Mouse (Mus musculus) embryonic facial prominence, embryonic 11.5 days (tissue): ENCODE data around the gene Tmem178b. TPM values are rescaled to one million over a fixed set of nuclear protein-coding genes. Genes with fewer than 3 reads are reported as not detected.

Experiments
- ATAC-seq: fragments of 200-750 bp; cut with Nextera tagmentation; replicated peaks from 2 replicates; pipeline ENCODE4 v1.8.0; 2017; ENCODE audit warnings: low read depth; ENCODE audit not compliant: insufficient number of reproducible peaks, low FRiP score, low TSS enrichment
- DNase-seq: peaks from one replicate; pipeline ENCODE4 v3.0.0-alpha.2; 2015; ENCODE audit warnings: low spot score
- H3K27ac ChIP-seq: fragments of 300-500 bp; sonication (generic); replicated peaks from 2 replicates; pipeline ENCODE4 v1.5.1; 2014; ENCODE audit warnings: mild to moderate bottlenecking, low read depth, low read length, control low read depth
- H3K27me3 ChIP-seq: fragments of 300-500 bp; sonication (generic); 2 replicates; pipeline ENCODE4 v1.6.1; 2014; ENCODE audit warnings: mild to moderate bottlenecking, low read length, moderate library complexity, mixed read lengths; ENCODE audit not compliant: control insufficient read depth, insufficient read depth
- H3K36me3 ChIP-seq: fragments of 300-500 bp; sonication (generic); replicated peaks from 2 replicates; pipeline ENCODE4 v1.6.1; 2014; ENCODE audit warnings: low read depth, mild to moderate bottlenecking, low read length, moderate library complexity, mixed read lengths; ENCODE audit not compliant: control insufficient read depth, insufficient read depth
- H3K4me1 ChIP-seq: fragments of 300-500 bp; sonication (generic); 2 replicates; pipeline ENCODE4 v1.6.1; 2014; ENCODE audit warnings: low read length, mixed read lengths; ENCODE audit not compliant: control insufficient read depth, insufficient read depth
- H3K4me2 ChIP-seq: fragments of 300-500 bp; sonication (generic); 2 replicates; pipeline ENCODE4 v1.6.1; 2014; ENCODE audit warnings: low read depth, mild to moderate bottlenecking, control low read depth, low read length, moderate library complexity
- H3K4me3 ChIP-seq: fragments of 300-500 bp; sonication (generic); 2 replicates; pipeline ENCODE4 v1.5.1; 2014; ENCODE audit warnings: low read depth, low read length, control low read depth
- H3K9ac ChIP-seq: fragments of 300-500 bp; sonication (generic); replicated peaks from 2 replicates; pipeline ENCODE4 v1.6.1; 2014; ENCODE audit warnings: mild to moderate bottlenecking, control low read depth, low read length
- H3K9me3 ChIP-seq: fragments of 300-500 bp; sonication (generic); replicated peaks from 2 replicates; pipeline ENCODE4 v1.6.1; 2016; ENCODE audit warnings: mild to moderate bottlenecking, low read length, inconsistent platforms, mixed read lengths; ENCODE audit not compliant: control insufficient read depth
- WGBS: fragments of 180-500 bp; shearing (Covaris S2); extraction: QIAGEN DNeasy Blood & Tissue Kit; methylation state at CpG from one replicate; pipeline ENCODE4 v1.1.7; 2014; 5-methylcytosine and 5-hydroxymethylcytosine counted together
- polyA plus RNA-seq: library from polyadenylated mRNA; unstranded; fragments of >200 nt; fragmentation: Nextera tagmentation; extraction: Ambion mirVana; gene quantifications from 2 replicates; pipeline ENCODE4 v1.2.1, GENCODE M21; 2014

The Tmem178b gene
- polyA plus RNA-seq, 1 experiment from 2014 or later, result 1.7 TPM

- H3K27ac ChIP-seq, result no peak overlapping the region
- H3K9me3 ChIP-seq, result no peaks in the 10 kb centered on the region
- 89% methylated on average over 3 of the region's 3 CpGs for WGBS
- no peak overlapping the region for H3K9ac ChIP-seq
- ATAC-seq (no peak), DNase-seq (no peak)
- no peak overlapping the region for H3K4me2 ChIP-seq
- no peaks in the 10 kb centered on the region for H3K4me1 ChIP-seq
- no peaks in the 10 kb centered on the region for H3K36me3 ChIP-seq
- H3K27me3 ChIP-seq, result no peaks in the 10 kb centered on the region
- no peak overlapping the region for H3K4me3 ChIP-seq
These were observed 160.9 kb downstream of the Tmem178b start for GRCm38 (mm10) chr6:40033935-40034334.

- H3K4me2 ChIP-seq, result no peak overlapping the region
- H3K4me1 ChIP-seq, result no peaks in the 10 kb centered on the region
- DNase-seq (peak; percentile 42), ATAC-seq (no peak)
- no peaks in the 10 kb centered on the region for H3K9me3 ChIP-seq
- H3K36me3 ChIP-seq, result no peaks in the 10 kb centered on the region
- H3K27me3 ChIP-seq, result no peaks in the 10 kb centered on the region
- WGBS, result 39% methylated on average over 11 of the region's 11 CpGs
- H3K4me3 ChIP-seq, result no peak overlapping the region
- H3K27ac ChIP-seq, result no peak overlapping the region
- no peak overlapping the region for H3K9ac ChIP-seq
These were observed 176.2 kb downstream of the Tmem178b start for GRCm38 (mm10) chr6:40048969-40049908.

- Histone ChIP-seq H3K9me3 (no peaks in the 10 kb centered on the region), H3K4me3 (no peak overlapping the region), H3K27me3 (no peaks in the 10 kb centered on the region), H3K4me1 (no peaks in the 10 kb centered on the region), H3K9ac (no peak overlapping the region), H3K4me2 (no peak overlapping the region), H3K36me3 (no peaks in the 10 kb centered on the region), H3K27ac (no peak overlapping the region)
- WGBS, result 76% methylated on average over 5 of the region's 6 CpGs
- ATAC-seq, result no peak
- no peak for DNase-seq
These were observed 176.9 kb downstream of the Tmem178b start for GRCm38 (mm10) chr6:40049909-40050484.

- H3K27ac ChIP-seq, result no peak overlapping the region
- ATAC-seq (no peak), DNase-seq (no peak)
- 77% methylated on average over 2 of the region's 2 CpGs for WGBS
- no peak overlapping the region for H3K9ac ChIP-seq
- H3K36me3 ChIP-seq, result no peaks in the 10 kb centered on the region
- no peak overlapping the region for H3K4me3 ChIP-seq
- H3K4me2 ChIP-seq, result no peak overlapping the region
- no peaks in the 10 kb centered on the region for H3K27me3 ChIP-seq
- no peaks in the 10 kb centered on the region for H3K4me1 ChIP-seq
- no peaks in the 10 kb centered on the region for H3K9me3 ChIP-seq
These were observed 178.6 kb downstream of the Tmem178b start for GRCm38 (mm10) chr6:40051698-40052097.

GRCm38 (mm10) chr6:40052593-40052992 lies 179.5 kb downstream of the Tmem178b start:
- H3K4me1 ChIP-seq, result no peaks in the 10 kb centered on the region
- ATAC-seq, result no peak
- no peaks in the 10 kb centered on the region for H3K9me3 ChIP-seq
- no peak overlapping the region for H3K27ac ChIP-seq
- H3K4me2 ChIP-seq, result no peak overlapping the region
- H3K9ac ChIP-seq, result no peak overlapping the region
- 88% methylated on average over 1 of the region's 1 CpGs for WGBS
- no peak for DNase-seq
- no peak overlapping the region for H3K4me3 ChIP-seq
- H3K36me3 ChIP-seq, result no peaks in the 10 kb centered on the region
- H3K27me3 ChIP-seq, result no peaks in the 10 kb centered on the region

GRCm38 (mm10) chr6:40059466-40059865 lies 186.4 kb downstream of the Tmem178b start:
- DNase-seq (no peak), ATAC-seq (no peak)
- Histone ChIP-seq H3K27me3 (no peaks in the 10 kb centered on the region), H3K9ac (no peak overlapping the region), H3K36me3 (no peaks in the 10 kb centered on the region), H3K9me3 (no peaks in the 10 kb centered on the region), H3K27ac (no peak overlapping the region), H3K4me3 (no peak overlapping the region), H3K4me2 (no peak overlapping the region), H3K4me1 (no peaks in the 10 kb centered on the region)
- WGBS, result 82% methylated on average over 3 of the region's 3 CpGs

GRCm38 (mm10) chr6:40061327-40062189 lies 188.5 kb downstream of the Tmem178b start:
- ATAC-seq (no peak), DNase-seq (no peak)
- no peaks in the 10 kb centered on the region for H3K27me3 ChIP-seq
- H3K36me3 ChIP-seq, result no peaks in the 10 kb centered on the region
- H3K4me3 ChIP-seq, result no peak overlapping the region
- H3K9me3 ChIP-seq, result no peaks in the 10 kb centered on the region
- WGBS, result 63% methylated on average over 5 of the region's 5 CpGs
- no peak overlapping the region for H3K4me2 ChIP-seq
- H3K27ac ChIP-seq, result no peak overlapping the region
- H3K9ac ChIP-seq, result no peak overlapping the region
- no peaks in the 10 kb centered on the region for H3K4me1 ChIP-seq
